Mouse (Mus musculus) liver, embryonic 12.5 days (tissue): ENCODE measurements around the gene Mab21l3. TPM values are rescaled to one million over a fixed set of nuclear protein-coding genes. Genes with fewer than 3 reads are reported as not detected.
A peak's percentile ranks its signal among the peaks of the same experiment; 100 is the strongest.

Experiments
- ATAC-seq: fragments of 200-750 bp; cut with Nextera tagmentation; 2 replicates; pipeline ENCODE4 v1.8.0; 2017; ENCODE audit warnings: moderate number of reproducible peaks, mild to moderate bottlenecking, moderate library complexity
- H3K27ac ChIP-seq: fragments of 300-500 bp; sonication (generic); 2 replicates; pipeline ENCODE4 v1.5.1; 2016; ENCODE audit warnings: mild to moderate bottlenecking
- H3K27me3 ChIP-seq: fragments of 300-500 bp; sonication (generic); replicated peaks from 2 replicates; pipeline ENCODE4 v1.6.1; 2016; ENCODE audit warnings: mild to moderate bottlenecking, moderate library complexity
- H3K36me3 ChIP-seq: fragments of 300-500 bp; sonication (generic); 2 replicates; pipeline ENCODE4 v1.6.1; 2016; ENCODE audit warnings: mild to moderate bottlenecking, moderate library complexity
- H3K4me1 ChIP-seq: fragments of 300-500 bp; sonication (generic); 2 replicates; pipeline ENCODE4 v1.6.1; 2016
- H3K4me2 ChIP-seq: fragments of 300-500 bp; sonication (generic); 2 replicates; pipeline ENCODE4 v1.6.1; 2016; ENCODE audit warnings: mild to moderate bottlenecking, moderate library complexity
- H3K4me3 ChIP-seq: fragments of 300-500 bp; sonication (generic); 2 replicates; pipeline ENCODE4 v1.5.1; 2016; ENCODE audit warnings: mild to moderate bottlenecking, moderate library complexity
- H3K9ac ChIP-seq: fragments of 300-500 bp; sonication (generic); 2 replicates; pipeline ENCODE4 v1.6.1; 2016; ENCODE audit warnings: mild to moderate bottlenecking, moderate library complexity
- H3K9me3 ChIP-seq: fragments of 300-500 bp; sonication (generic); replicated peaks from 2 replicates; pipeline ENCODE4 v1.6.1; 2016; ENCODE audit warnings: mild to moderate bottlenecking, moderate library complexity
- WGBS: fragments of 180-500 bp; shearing (Covaris S2); methylation state at CpG from one replicate; pipeline ENCODE4 v1.1.7; 2016; ENCODE audit not compliant: insufficient replicate concordance; 5-methylcytosine and 5-hydroxymethylcytosine counted together
- polyA plus RNA-seq: library from polyadenylated mRNA; unstranded; fragments of >200 nt; fragmentation: Nextera tagmentation; extraction: Ambion mirVana; gene quantifications from 2 replicates; pipeline ENCODE4 v1.2.1, GENCODE M21; 2016

Gene Mab21l3
- polyA plus RNA-seq, 1 experiment from 2014 or later = 0.07 TPM

DNA sequence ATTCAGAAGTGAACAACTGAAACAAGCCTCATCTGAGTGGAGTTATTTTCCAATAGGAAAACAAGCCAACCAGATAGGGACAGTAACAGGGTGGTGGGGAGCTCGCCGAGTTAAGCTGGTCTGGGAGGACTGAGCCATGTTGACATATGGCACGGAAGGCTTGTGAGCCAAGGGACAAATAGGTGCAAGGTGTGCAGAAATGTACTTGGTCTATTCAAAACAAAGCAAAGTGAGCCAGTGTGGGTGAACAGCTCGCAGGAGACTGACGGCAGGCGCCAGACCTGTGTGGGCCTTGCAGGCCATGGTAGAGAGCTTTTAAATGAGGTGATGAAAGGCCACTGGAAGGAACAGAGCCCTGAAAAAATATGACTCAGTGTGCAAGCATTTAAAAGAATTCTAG is 41.1 kb downstream of the Mab21l3 start:
- Histone ChIP-seq H3K4me3 (no peak overlapping the region), H3K9ac (no peak overlapping the region), H3K27me3 (no peaks in the 10 kb centered on the region; the same call in 1 of the 2 replicates), H3K4me1 (peaks cover 11% of the 10 kb centered on the region; the same call in 1 of the 2 replicates), H3K36me3 (no peaks in the 10 kb centered on the region), H3K9me3 (no peaks in the 10 kb centered on the region), H3K4me2 (no peak overlapping the region), H3K27ac (no peak overlapping the region)
- no peak for ATAC-seq
- 76% methylated on average over 6 of the region's 6 CpGs for WGBS

DNA sequence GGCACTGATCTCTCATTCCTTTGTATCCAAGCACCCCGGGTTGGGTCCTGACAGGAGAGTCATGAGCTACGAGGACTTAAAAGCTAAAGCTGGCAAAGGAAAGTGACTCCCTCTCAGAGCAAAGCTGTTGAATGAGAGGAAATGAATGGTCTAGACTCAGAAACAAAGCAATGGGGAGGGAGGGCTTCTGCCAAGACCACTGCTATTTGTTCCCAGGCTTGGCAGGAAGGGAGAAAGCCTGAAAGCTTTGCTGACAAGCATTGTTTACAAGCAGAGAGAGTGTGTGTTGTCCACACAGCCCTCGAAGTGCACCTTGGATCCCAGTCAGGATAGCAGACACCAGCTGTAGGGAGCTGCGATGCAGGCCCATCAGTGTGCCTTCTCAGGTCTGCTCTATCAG is 41.8 kb downstream of the Mab21l3 start:
- Histone ChIP-seq H3K27ac (no peak overlapping the region), H3K27me3 (no peaks in the 10 kb centered on the region; the same call in 1 of the 2 replicates), H3K4me1 (peaks cover 13% of the 10 kb centered on the region; the same call in 1 of the 2 replicates), H3K36me3 (no peaks in the 10 kb centered on the region), H3K9ac (no peak overlapping the region), H3K4me2 (no peak overlapping the region), H3K9me3 (no peaks in the 10 kb centered on the region), H3K4me3 (no peak overlapping the region)
- whole genome bisulfite sequencing = 51% methylated on average over 4 of the region's 4 CpGs
- no peak for ATAC-seq

DNA sequence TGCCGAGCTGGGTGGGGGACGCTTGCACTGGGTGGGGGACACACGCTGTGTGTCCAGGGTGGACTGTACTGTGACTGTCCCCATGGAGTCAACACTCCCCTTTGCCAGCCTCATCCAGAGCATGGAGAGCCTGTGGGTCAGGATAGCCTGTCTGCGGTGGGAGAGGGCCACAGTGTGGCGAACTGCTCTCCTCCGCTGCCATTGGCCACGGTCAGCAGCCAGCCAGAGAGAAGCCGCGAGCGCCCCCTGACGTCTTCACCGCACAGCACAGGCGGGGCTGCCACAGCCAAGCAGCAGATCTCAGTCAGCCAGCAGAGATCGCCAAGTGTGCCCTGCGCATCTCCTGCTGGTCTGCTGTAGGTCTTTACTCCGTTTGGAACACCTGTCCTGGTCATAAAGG is 42.6 kb downstream of the Mab21l3 start:
- no peak overlapping the region for H3K9ac ChIP-seq
- 9% methylated on average over 16 of the region's 16 CpGs for WGBS
- peak overlapping the region; percentile 50 for H3K4me2 ChIP-seq
- no peak overlapping the region for H3K4me3 ChIP-seq
- peak; percentile 68 for ATAC-seq
- H3K36me3 ChIP-seq = no peaks in the 10 kb centered on the region
- H3K27ac ChIP-seq = no peak overlapping the region
- no peaks in the 10 kb centered on the region for H3K9me3 ChIP-seq
- no peaks in the 10 kb centered on the region; the same call in 1 of the 2 replicates for H3K27me3 ChIP-seq
- peaks cover 16% of the 10 kb centered on the region; the same call in 1 of the 2 replicates for H3K4me1 ChIP-seq

DNA sequence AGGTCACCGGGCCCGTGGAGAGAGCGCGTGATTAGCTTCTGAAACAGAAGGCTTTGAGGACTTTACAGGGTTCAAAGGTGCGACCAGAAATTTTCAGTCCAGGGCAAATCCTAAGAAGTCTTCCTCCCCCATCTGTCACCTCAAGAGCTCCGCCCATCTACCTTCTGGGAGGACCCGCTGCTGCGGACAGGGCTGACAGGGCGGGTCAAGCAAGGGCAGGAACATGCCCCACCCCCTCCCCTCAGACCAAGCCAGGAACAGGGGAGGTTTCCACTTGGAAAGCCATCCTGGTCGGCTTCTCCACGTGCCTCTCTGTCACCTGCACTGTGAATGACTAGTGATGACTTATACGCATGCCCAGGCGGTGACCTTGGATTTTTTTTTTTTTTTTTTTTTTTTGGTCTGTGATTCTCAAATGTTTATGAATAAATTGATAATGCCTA is 43.2 kb downstream of the Mab21l3 start:
- ATAC-seq = no peak
- H3K27me3 ChIP-seq = no peaks in the 10 kb centered on the region; the same call in 1 of the 2 replicates
- peak overlapping the region; percentile 18; the same call in 1 of the 2 replicates for H3K4me2 ChIP-seq
- H3K4me1 ChIP-seq = peaks cover 16% of the 10 kb centered on the region; the same call in 1 of the 2 replicates
- no peaks in the 10 kb centered on the region for H3K36me3 ChIP-seq
- H3K27ac ChIP-seq = no peak overlapping the region
- no peak overlapping the region for H3K4me3 ChIP-seq
- H3K9me3 ChIP-seq = no peaks in the 10 kb centered on the region
- WGBS = 33% methylated on average over 13 of the region's 13 CpGs
- H3K9ac ChIP-seq = no peak overlapping the region

DNA sequence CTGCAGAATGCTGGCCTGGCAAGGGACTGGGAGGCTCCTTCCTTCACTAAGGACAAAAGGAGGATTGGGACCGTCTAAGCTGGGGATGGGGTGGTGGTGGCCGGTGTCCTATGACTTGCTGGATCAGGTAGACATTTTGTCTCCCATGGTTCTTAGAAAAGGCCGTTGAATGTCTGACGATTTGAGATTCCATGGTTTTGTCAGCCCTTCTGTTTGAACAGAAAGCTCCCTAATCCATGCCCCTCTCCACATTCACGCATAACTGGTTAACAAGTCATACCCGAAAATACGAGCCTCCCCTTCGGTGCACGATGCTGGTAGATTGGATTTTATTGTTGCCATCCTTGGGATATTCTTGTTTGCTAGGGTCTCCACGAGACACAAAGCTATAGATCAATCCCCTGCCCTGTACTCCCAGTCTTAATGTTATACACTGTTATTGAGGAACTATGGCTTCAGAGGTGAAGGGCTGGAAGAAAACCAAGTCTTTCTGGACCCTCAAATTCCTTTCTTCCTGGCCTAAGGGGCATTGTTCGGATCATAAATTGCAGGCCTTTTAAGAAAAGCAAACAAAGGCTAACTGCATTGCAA is 43.7 kb downstream of the Mab21l3 start:
- no peak for ATAC-seq
- no peaks in the 10 kb centered on the region for H3K9me3 ChIP-seq
- no peak overlapping the region; the same call in 1 of the 2 replicates for H3K4me2 ChIP-seq
- H3K36me3 ChIP-seq = no peaks in the 10 kb centered on the region
- H3K4me1 ChIP-seq = peaks cover 16% of the 10 kb centered on the region; the same call in 1 of the 2 replicates
- 69% methylated on average over 11 of the region's 11 CpGs for WGBS
- H3K27me3 ChIP-seq = no peaks in the 10 kb centered on the region; the same call in 1 of the 2 replicates
- H3K9ac ChIP-seq = no peak overlapping the region
- no peak overlapping the region for H3K27ac ChIP-seq
- no peak overlapping the region for H3K4me3 ChIP-seq

DNA sequence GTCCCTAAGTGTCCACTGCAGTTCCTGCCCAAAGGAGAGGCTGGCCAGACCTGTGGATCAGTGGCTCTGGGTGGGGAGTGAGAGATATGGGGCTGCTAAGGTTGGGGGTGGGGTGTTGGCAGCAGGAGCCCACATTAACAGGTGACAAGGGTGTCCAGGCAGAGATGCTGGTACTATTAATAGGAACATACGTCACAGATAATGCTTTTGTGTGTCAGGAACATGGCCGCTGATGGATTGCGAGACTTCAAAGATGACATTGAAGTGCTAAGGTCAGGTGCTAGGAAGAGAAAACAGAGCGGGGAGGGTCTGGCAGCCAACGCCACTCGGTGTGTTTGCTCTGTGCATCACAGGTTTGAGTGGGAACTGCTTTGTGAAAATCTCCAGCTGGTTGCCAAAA is 44.4 kb downstream of the Mab21l3 start:
- ATAC-seq = no peak
- Histone ChIP-seq H3K27ac (no peak overlapping the region), H3K27me3 (no peaks in the 10 kb centered on the region; the same call in 1 of the 2 replicates), H3K4me1 (peaks cover 16% of the 10 kb centered on the region; the same call in 1 of the 2 replicates), H3K36me3 (no peaks in the 10 kb centered on the region), H3K4me2 (no peak overlapping the region), H3K4me3 (no peak overlapping the region), H3K9me3 (no peaks in the 10 kb centered on the region), H3K9ac (no peak overlapping the region)
- WGBS = 66% methylated on average over 6 of the region's 6 CpGs

DNA sequence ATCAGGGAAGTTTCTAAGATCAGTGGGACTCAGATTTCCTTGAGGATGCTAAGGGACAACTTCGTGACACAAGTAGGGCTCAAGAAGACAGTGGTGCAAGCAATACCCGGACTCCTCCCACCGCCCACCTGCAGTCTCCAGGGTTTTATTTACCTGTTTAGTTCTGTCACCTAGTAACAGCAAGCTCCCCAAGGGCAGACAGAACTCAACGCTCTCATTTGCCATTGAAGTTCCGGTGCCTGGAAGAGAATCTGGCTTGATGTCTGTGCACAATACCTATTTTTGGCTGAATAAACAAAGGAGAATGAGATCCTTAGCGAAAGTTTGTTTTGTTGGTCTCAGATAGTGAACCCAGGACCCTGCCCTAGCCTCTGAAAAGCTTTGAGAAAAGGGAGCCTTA is 45.0 kb downstream of the Mab21l3 start:
- Histone ChIP-seq H3K4me2 (no peak overlapping the region), H3K9me3 (no peaks in the 10 kb centered on the region), H3K27ac (no peak overlapping the region), H3K4me1 (peaks cover 16% of the 10 kb centered on the region; the same call in 1 of the 2 replicates), H3K27me3 (no peaks in the 10 kb centered on the region; the same call in 1 of the 2 replicates), H3K9ac (no peak overlapping the region), H3K36me3 (no peaks in the 10 kb centered on the region), H3K4me3 (no peak overlapping the region)
- no peak for ATAC-seq
- 66% methylated on average over 6 of the region's 6 CpGs for WGBS

DNA sequence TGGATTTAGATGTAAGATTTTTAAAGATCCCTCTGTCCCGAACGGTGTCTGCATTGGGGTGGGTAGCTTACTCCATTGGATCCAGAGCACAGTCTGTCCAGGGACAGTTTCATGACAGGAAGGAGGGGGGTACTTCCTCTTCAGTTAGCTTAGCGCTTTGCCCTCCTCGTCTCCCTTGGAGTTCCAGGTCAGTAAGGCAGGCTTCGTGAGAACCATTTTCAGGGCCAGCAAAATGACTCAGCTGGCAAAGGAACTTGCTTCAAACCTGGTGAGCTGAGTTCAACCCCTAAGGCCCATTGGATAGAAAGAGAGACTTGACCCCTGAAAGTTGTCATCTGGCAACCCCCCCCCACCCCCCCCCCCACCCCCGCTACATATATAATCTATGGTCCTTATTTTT is 46.0 kb downstream of the Mab21l3 start:
- WGBS = 40% methylated on average over 6 of the region's 6 CpGs
- ATAC-seq = no peak

DNA sequence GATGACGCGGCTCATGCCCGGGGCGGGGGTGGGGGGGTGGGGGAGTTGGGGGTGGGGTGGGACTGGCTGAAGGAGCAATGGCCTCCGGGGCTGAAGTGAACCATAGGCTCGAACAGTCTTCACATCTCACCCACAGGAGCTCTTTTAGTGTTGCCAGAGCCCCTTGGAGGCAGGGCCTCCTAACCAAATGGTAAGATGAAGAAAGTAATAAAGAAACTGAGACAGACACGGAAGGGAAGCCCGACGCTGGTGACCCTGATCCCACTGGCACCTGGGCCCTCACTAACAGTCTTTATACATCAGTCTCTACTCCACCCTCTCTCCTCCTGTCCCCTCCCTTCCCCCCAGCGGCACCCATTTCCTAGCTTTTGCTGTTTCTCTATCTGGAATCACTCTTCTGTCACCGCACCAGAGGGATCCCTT is 48.2 kb downstream of the Mab21l3 start:
- H3K4me2 ChIP-seq = peak overlapping the region; percentile 32
- peaks cover 10% of the 10 kb centered on the region; the same call in 1 of the 2 replicates for H3K4me1 ChIP-seq
- no peak overlapping the region for H3K27ac ChIP-seq
- no peaks in the 10 kb centered on the region for H3K36me3 ChIP-seq
- no peaks in the 10 kb centered on the region for H3K9me3 ChIP-seq
- H3K4me3 ChIP-seq = no peak overlapping the region
- H3K9ac ChIP-seq = no peak overlapping the region
- WGBS = 34% methylated on average over 11 of the region's 11 CpGs
- H3K27me3 ChIP-seq = no peaks in the 10 kb centered on the region; the same call in 1 of the 2 replicates
- ATAC-seq = no peak

More for the DNA sequence above, 46.0 kb downstream of the Mab21l3 start:
- no peak overlapping the region for H3K27ac ChIP-seq
- H3K36me3 ChIP-seq = no peaks in the 10 kb centered on the region
- no peak overlapping the region for H3K9ac ChIP-seq
- H3K4me3 ChIP-seq = no peak overlapping the region
- no peak overlapping the region for H3K4me2 ChIP-seq
- peaks cover 16% of the 10 kb centered on the region; the same call in 1 of the 2 replicates for H3K4me1 ChIP-seq
- H3K9me3 ChIP-seq = no peaks in the 10 kb centered on the region
- no peaks in the 10 kb centered on the region; the same call in none of the 2 replicates for H3K27me3 ChIP-seq

DNA sequence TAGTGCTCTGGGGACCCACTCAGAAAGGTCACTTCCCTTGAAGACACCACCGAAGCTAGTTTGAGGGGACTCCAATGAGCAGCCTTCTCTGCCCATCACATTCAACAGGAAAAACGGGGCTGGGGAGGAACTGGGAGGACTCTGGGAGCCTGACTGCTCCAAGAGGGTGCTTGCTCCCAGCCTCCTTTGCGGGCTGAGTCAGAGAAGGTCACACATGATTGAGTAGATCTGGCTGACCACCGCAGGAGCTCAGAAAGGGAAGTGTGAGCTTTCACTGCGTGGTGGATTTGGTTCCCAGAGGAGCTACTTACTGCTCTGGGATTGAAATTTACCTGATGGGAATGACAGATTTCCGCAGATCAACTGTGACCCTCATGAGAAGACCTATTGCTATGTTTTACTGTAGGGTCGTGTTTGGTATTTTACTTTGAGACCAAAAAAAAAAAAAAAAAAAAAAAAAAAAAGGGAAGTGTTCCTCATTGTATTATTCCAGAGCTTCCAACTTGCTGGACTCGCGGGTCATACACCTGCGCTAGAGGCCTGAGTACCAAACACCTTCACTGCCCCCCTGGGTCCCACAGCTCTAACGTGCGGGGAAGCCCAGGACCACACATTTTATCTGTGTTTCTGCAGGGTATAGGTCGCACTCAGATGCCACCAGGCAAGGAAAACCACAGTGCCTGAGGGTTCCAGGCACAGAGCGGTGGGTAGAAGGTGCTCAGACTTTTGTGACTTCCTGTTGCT is 48.7 kb downstream of the Mab21l3 start:
- 19% methylated on average over 14 of the region's 14 CpGs for WGBS
- ATAC-seq = no peak
- H3K4me2 ChIP-seq = peak overlapping the region; percentile 32

DNA sequence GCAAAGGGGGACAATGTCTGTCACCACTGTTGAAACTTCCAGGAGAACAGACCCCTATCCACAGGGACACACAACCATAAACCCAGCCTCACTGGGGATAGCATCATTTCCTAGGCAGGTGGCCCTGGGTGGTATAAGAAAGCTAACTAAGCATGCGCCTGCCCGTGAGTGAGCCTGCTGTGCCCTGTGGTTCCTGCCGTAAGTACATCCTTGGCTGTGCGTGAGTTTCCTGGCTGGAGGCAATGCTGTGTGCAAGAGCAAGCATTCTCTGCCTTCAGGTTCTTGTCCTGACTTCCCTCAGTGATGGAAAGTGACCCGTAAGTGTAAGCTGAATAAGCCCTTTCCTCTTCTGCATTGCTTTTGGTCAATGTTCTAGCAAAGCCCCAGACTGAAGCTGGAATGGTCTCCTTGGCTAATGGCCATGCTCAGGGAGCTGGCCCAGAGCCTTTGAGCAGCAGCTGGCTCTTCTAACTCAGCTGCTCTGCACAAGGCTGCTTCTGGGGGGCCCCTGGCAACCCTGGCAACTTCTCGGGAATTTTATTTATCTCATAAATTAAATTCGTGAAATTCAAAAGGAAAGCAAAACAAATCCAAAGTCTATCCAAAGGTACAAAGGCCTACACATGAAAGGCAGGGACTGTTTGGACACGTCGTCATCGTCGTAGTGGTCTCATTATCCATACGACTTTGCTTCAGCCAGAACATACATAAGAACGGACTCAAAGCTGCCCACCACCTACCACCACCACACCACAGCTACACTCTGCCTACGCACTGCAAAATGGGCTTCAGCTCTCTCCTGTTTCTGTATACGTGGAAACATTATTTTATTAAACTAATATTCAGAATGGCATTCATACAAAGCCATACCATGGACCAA is 50.7 kb downstream of the Mab21l3 start:
- no peaks in the 10 kb centered on the region; the same call in 1 of the 2 replicates for H3K27me3 ChIP-seq
- H3K36me3 ChIP-seq = no peaks in the 10 kb centered on the region
- H3K4me3 ChIP-seq = no peak overlapping the region
- WGBS = 72% methylated on average over 15 of the region's 15 CpGs
- H3K27ac ChIP-seq = no peak overlapping the region
- no peak overlapping the region for H3K9ac ChIP-seq
- ATAC-seq = no peak
- no peaks in the 10 kb centered on the region for H3K9me3 ChIP-seq
- H3K4me1 ChIP-seq = 0 out of 2 replicates have a peak, but pooled peaks cover 5% of the 10 kb centered on the region
- no peak overlapping the region for H3K4me2 ChIP-seq

More for the DNA sequence above, 48.7 kb downstream of the Mab21l3 start:
- H3K4me1 ChIP-seq = 0 out of 2 replicates have a peak, but pooled peaks cover 5% of the 10 kb centered on the region
- H3K36me3 ChIP-seq = no peaks in the 10 kb centered on the region
- H3K27ac ChIP-seq = no peak overlapping the region
- H3K9ac ChIP-seq = no peak overlapping the region
- no peak overlapping the region for H3K4me3 ChIP-seq
- H3K9me3 ChIP-seq = no peaks in the 10 kb centered on the region
- H3K27me3 ChIP-seq = no peaks in the 10 kb centered on the region; the same call in 1 of the 2 replicates
